Mouse (Mus musculus) stomach, embryonic 14.5 days (tissue): ENCODE measurements around the gene Inhbc. TPM values are rescaled to one million over a fixed set of nuclear protein-coding genes. Genes with fewer than 3 reads are reported as not detected.
A peak's percentile ranks its signal among the peaks of the same experiment; 100 is the strongest.

ENCODE experiments used
- ATAC-seq: fragments of 200-750 bp; cut with Nextera tagmentation; 2 replicates; pipeline ENCODE4 v1.8.0; 2017; ENCODE audit warnings: low read depth, moderate TSS enrichment; ENCODE audit not compliant: insufficient number of reproducible peaks, insufficient read depth, low FRiP score
- H3K27ac ChIP-seq: fragments of 300-500 bp; sonication (generic); 2 replicates; pipeline ENCODE4 v1.5.1; 2014; ENCODE audit warnings: mild to moderate bottlenecking, low read length, moderate library complexity, mixed read lengths
- H3K27me3 ChIP-seq: fragments of 300-500 bp; sonication (generic); 2 replicates; pipeline ENCODE4 v1.6.1; 2014; ENCODE audit warnings: low read length, control low read depth, mixed read lengths; ENCODE audit not compliant: control insufficient read depth, insufficient read depth
- H3K36me3 ChIP-seq: fragments of 300-500 bp; sonication (generic); 2 replicates; pipeline ENCODE4 v1.6.1; 2014; ENCODE audit warnings: mild to moderate bottlenecking, control low read depth, low read length, moderate library complexity, mixed read lengths; ENCODE audit not compliant: control insufficient read depth, insufficient read depth
- H3K4me1 ChIP-seq: fragments of 300-500 bp; sonication (generic); 2 replicates; pipeline ENCODE4 v1.6.1; 2014; ENCODE audit warnings: low read length, control low read depth, mixed read lengths; ENCODE audit not compliant: control insufficient read depth, insufficient read depth
- H3K4me2 ChIP-seq: fragments of 300-500 bp; sonication (generic); replicated peaks from 2 replicates; pipeline ENCODE4 v1.6.1; 2014; ENCODE audit warnings: low read depth, low read length, control low read depth
- H3K4me3 ChIP-seq: fragments of 300-500 bp; sonication (generic); 2 replicates; pipeline ENCODE4 v1.5.1; 2014; ENCODE audit warnings: low read depth, low read length, control low read depth
- H3K9ac ChIP-seq: fragments of 300-500 bp; sonication (generic); replicated peaks from 2 replicates; pipeline ENCODE4 v1.6.1; 2014; ENCODE audit warnings: low read depth, mild to moderate bottlenecking, control low read depth, low read length, moderate library complexity, mixed read lengths
- H3K9me3 ChIP-seq: fragments of 300-500 bp; sonication (generic); 2 replicates; pipeline ENCODE4 v1.6.1; 2016; ENCODE audit warnings: low read depth, low read length, control low read depth; ENCODE audit not compliant: control insufficient read depth
- WGBS: fragments of 180-500 bp; shearing (Covaris S2); extraction: QIAGEN DNeasy Blood & Tissue Kit; methylation state at CpG from one replicate; pipeline ENCODE4 v1.1.7; 2014; 5-methylcytosine and 5-hydroxymethylcytosine counted together
- polyA plus RNA-seq: library from polyadenylated mRNA; unstranded; fragments of >200 nt; fragmentation: Nextera tagmentation; extraction: Ambion mirVana; gene quantifications from 2 replicates; pipeline ENCODE4 v1.2.1, GENCODE M21; 2014

Gene Inhbc
- polyA plus RNA-seq, 1 experiment from 2014 or later, result 0.35 TPM

GRCm38 (mm10) chr10:127339683-127340576 lies 30.3 kb downstream of the Inhbc start:
- peak overlapping the region; percentile 57 for H3K4me3 ChIP-seq
- H3K27ac ChIP-seq, result peak overlapping the region; percentile 97
- H3K9me3 ChIP-seq, result no peaks in the 10 kb centered on the region
- H3K4me1 ChIP-seq, result 0 out of 2 replicates have a peak, but pooled peaks cover 6% of the 10 kb centered on the region
- peaks cover 9% of the 10 kb centered on the region; the same call in 1 of the 2 replicates for H3K36me3 ChIP-seq
- ATAC-seq, result peak; percentile 31; the same call in 1 of the 2 replicates
- under 1% methylated on average over 39 of the region's 42 CpGs for WGBS
- peak overlapping the region; percentile 57 for H3K9ac ChIP-seq
- H3K27me3 ChIP-seq, result no peaks in the 10 kb centered on the region
- H3K4me2 ChIP-seq, result peak overlapping the region; percentile 92

GRCm38 (mm10) chr10:127338930-127339682 lies 31.1 kb downstream of the Inhbc start:
- Histone ChIP-seq H3K4me3 (peak overlapping the region; percentile 57), H3K4me2 (peak overlapping the region; percentile 92), H3K4me1 (0 out of 2 replicates have a peak, but pooled peaks cover 6% of the 10 kb centered on the region), H3K9ac (peak overlapping the region; percentile 57), H3K9me3 (no peaks in the 10 kb centered on the region), H3K27ac (peak overlapping the region; percentile 97), H3K36me3 (peaks cover 9% of the 10 kb centered on the region; the same call in 1 of the 2 replicates), H3K27me3 (no peaks in the 10 kb centered on the region)
- under 1% methylated on average over 31 of the region's 31 CpGs for WGBS
- peak; percentile 79 for ATAC-seq

- no peak for ATAC-seq
- WGBS, result 79% methylated on average over 6 of the region's 6 CpGs
- no peak overlapping the region for H3K9ac ChIP-seq
- no peaks in the 10 kb centered on the region for H3K27me3 ChIP-seq
- no peaks in the 10 kb centered on the region for H3K9me3 ChIP-seq
- no peak overlapping the region for H3K4me2 ChIP-seq
- no peak overlapping the region for H3K4me3 ChIP-seq
- H3K4me1 ChIP-seq, result 0 out of 2 replicates have a peak, but pooled peaks cover 6% of the 10 kb centered on the region
- peaks cover 11% of the 10 kb centered on the region; the same call in 1 of the 2 replicates for H3K36me3 ChIP-seq
- H3K27ac ChIP-seq, result no peak overlapping the region
Measured at GRCm38 (mm10) chr10:127337536-127338099, 32.6 kb downstream of the Inhbc start.

GRCm38 (mm10) chr10:127336952-127337351 lies 33.3 kb downstream of the Inhbc start:
- no peak for ATAC-seq
- peaks cover 11% of the 10 kb centered on the region; the same call in 1 of the 2 replicates for H3K36me3 ChIP-seq
- 0 out of 2 replicates have a peak, but pooled peaks cover 6% of the 10 kb centered on the region for H3K4me1 ChIP-seq
- H3K27ac ChIP-seq, result no peak overlapping the region
- H3K9ac ChIP-seq, result no peak overlapping the region
- 68% methylated on average over 5 of the region's 5 CpGs for WGBS
- H3K4me2 ChIP-seq, result no peak overlapping the region
- no peaks in the 10 kb centered on the region for H3K27me3 ChIP-seq
- H3K9me3 ChIP-seq, result no peaks in the 10 kb centered on the region
- H3K4me3 ChIP-seq, result no peak overlapping the region

- Histone ChIP-seq H3K27ac (no peak overlapping the region), H3K9ac (no peak overlapping the region), H3K4me3 (no peak overlapping the region), H3K27me3 (no peaks in the 10 kb centered on the region), H3K9me3 (no peaks in the 10 kb centered on the region), H3K36me3 (peaks cover 20% of the 10 kb centered on the region; the same call in 1 of the 2 replicates), H3K4me1 (0 out of 2 replicates have a peak, but pooled peaks cover 4% of the 10 kb centered on the region), H3K4me2 (no peak overlapping the region)
- no peak for ATAC-seq
- WGBS, result 74% methylated on average over 1 of the region's 1 CpGs
Measured at GRCm38 (mm10) chr10:127335271-127335670, 35.0 kb downstream of the Inhbc start.

- Histone ChIP-seq H3K4me3 (no peak overlapping the region), H3K9me3 (no peaks in the 10 kb centered on the region), H3K9ac (no peak overlapping the region), H3K27me3 (0 out of 2 replicates have a peak, but pooled peaks cover under 1% of the 10 kb centered on the region), H3K36me3 (peaks cover 20% of the 10 kb centered on the region; the same call in 1 of the 2 replicates), H3K4me2 (no peak overlapping the region), H3K4me1 (no peaks in the 10 kb centered on the region), H3K27ac (no peak overlapping the region)
- no peak for ATAC-seq
- 65% methylated on average over 5 of the region's 5 CpGs for WGBS
Measured at GRCm38 (mm10) chr10:127333152-127333551, 37.1 kb downstream of the Inhbc start.

GRCm38 (mm10) chr10:127332211-127332874 lies 37.9 kb downstream of the Inhbc start:
- Histone ChIP-seq H3K9me3 (no peaks in the 10 kb centered on the region), H3K4me3 (no peak overlapping the region), H3K4me2 (no peak overlapping the region), H3K9ac (no peak overlapping the region), H3K4me1 (no peaks in the 10 kb centered on the region), H3K36me3 (peaks cover 15% of the 10 kb centered on the region; the same call in 1 of the 2 replicates), H3K27me3 (0 out of 2 replicates have a peak, but pooled peaks cover 9% of the 10 kb centered on the region), H3K27ac (no peak overlapping the region)
- WGBS, result 53% methylated on average over 31 of the region's 31 CpGs
- no peak for ATAC-seq
